Mouse (Mus musculus) E14TG2a.4 (cell line): Measurements from ENCODE around the gene Stx12.

Experiments
- CTCF ChIP-seq: conservative IDR thresholded peaks from 2 replicates; pipeline ENCODE4 v1.5.1; 2014; ENCODE audit warnings: low read length
- NANOG ChIP-seq: IDR thresholded peaks from 2 replicates; pipeline ENCODE4 v1.6.1; 2014; ENCODE audit warnings: borderline replicate concordance, low read length, mixed read lengths
- POU5F1 ChIP-seq: IDR thresholded peaks from 2 replicates; pipeline ENCODE4 v1.6.1; 2014; ENCODE audit warnings: low read length, borderline replicate concordance

DNA sequence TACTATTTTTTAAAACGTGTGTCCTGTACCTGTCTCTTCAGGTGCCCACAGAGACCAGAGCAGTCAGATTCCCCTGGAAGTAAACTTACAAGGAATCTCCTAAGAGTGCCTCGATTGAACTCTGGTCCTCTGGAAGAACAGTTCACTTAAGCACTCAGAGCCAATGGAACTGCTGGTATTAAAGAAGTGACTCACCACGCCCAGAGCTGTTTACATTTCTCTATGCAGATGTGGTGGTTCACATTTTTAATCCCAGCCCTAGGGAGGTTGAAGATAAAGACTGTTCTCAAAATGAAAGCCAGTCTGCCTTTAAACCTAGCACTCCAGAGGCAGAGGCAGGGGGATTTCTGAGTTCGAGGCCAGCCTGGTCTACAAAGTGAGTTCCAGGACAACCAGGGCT is 35.9 kb upstream of the Stx12 start:
- TF ChIP-seq CTCF (no peak), POU5F1 (no peak), NANOG (no peak)
